Mouse (Mus musculus) forebrain, embryonic 14.5 days (tissue): ENCODE data around the gene Coro7. TPM values are rescaled to one million over a fixed set of nuclear protein-coding genes. Genes with fewer than 3 reads are reported as not detected.

Experiments used
- ATAC-seq: fragments of 200-750 bp; cut with Nextera tagmentation; 2 replicates; pipeline ENCODE4 v1.8.0; 2017; ENCODE audit warnings: mild to moderate bottlenecking, moderate library complexity
- DNase-seq: peaks from one replicate; pipeline ENCODE4 v3.0.0-alpha.2; 2015; ENCODE audit warnings: low spot score
- H3K27ac ChIP-seq: fragments of 300-500 bp; sonication (generic); 2 replicates; pipeline ENCODE4 v1.5.1; 2014; ENCODE audit warnings: low read depth, mild to moderate bottlenecking, control low read depth, low read length, moderate library complexity
- H3K27me3 ChIP-seq: fragments of 300-500 bp; sonication (generic); replicated peaks from 2 replicates; pipeline ENCODE4 v1.6.1; 2014; ENCODE audit warnings: low read length, control low read depth, mixed read lengths; ENCODE audit not compliant: control insufficient read depth, insufficient read depth
- H3K36me3 ChIP-seq: fragments of 300-500 bp; sonication (generic); 2 replicates; pipeline ENCODE4 v1.6.1; 2014; ENCODE audit warnings: low read length, control low read depth; ENCODE audit not compliant: control insufficient read depth, insufficient read depth
- H3K4me1 ChIP-seq: fragments of 300-500 bp; sonication (generic); 2 replicates; pipeline ENCODE4 v1.6.1; 2014; ENCODE audit warnings: antibody characterized with exemption, low read length, control low read depth; ENCODE audit not compliant: control insufficient read depth, insufficient read depth
- H3K4me2 ChIP-seq: fragments of 300-500 bp; sonication (generic); 2 replicates; pipeline ENCODE4 v1.6.1; 2014; ENCODE audit warnings: mild to moderate bottlenecking, control low read depth, low read length
- H3K4me3 ChIP-seq: fragments of 300-500 bp; sonication (generic); 2 replicates; pipeline ENCODE4 v1.5.1; 2014; ENCODE audit warnings: low read depth, low read length, control low read depth
- H3K9ac ChIP-seq: fragments of 300-500 bp; sonication (generic); 2 replicates; pipeline ENCODE4 v1.6.1; 2014; ENCODE audit warnings: mild to moderate bottlenecking, low read length, control low read depth, moderate library complexity
- H3K9me3 ChIP-seq: fragments of 300-500 bp; sonication (generic); replicated peaks from 2 replicates; pipeline ENCODE4 v1.6.1; 2016; ENCODE audit warnings: low read length, control low read depth, mixed read lengths; ENCODE audit not compliant: control insufficient read depth
- WGBS: fragments of 180-500 bp; shearing (Covaris S2); extraction: QIAGEN DNeasy Blood & Tissue Kit; methylation state at CpG from one replicate; pipeline ENCODE4 v1.1.7; 2014; 5-methylcytosine and 5-hydroxymethylcytosine counted together
- polyA plus RNA-seq: library from polyadenylated mRNA; unstranded; fragments of >200 nt; fragmentation: Nextera tagmentation; extraction: Ambion mirVana; gene quantifications from 2 replicates; pipeline ENCODE4 v1.2.1, GENCODE M21; 2014

The Coro7 gene
- polyA plus RNA-seq, 1 experiment from 2014 or later, result 9.2 TPM

- ATAC-seq (peak; percentile 66), DNase-seq (peak; percentile 61)
- peak overlapping the region; percentile 73 for H3K4me3 ChIP-seq
- H3K27me3 ChIP-seq, result no peaks in the 10 kb centered on the region
- peak overlapping the region; percentile 93 for H3K4me2 ChIP-seq
- under 1% methylated on average over 34 of the region's 52 CpGs for WGBS
- H3K9me3 ChIP-seq, result no peaks in the 10 kb centered on the region
- H3K36me3 ChIP-seq, result 0 out of 2 replicates have a peak, but pooled peaks cover 3% of the 10 kb centered on the region
- peak overlapping the region; percentile 90 for H3K9ac ChIP-seq
- peaks cover 42% of the 10 kb centered on the region for H3K4me1 ChIP-seq
- H3K27ac ChIP-seq, result peak overlapping the region; percentile 93
Measured at GRCm38 (mm10) chr16:4594814-4595526, 84.6 kb downstream of the Coro7 start.

GRCm38 (mm10) chr16:4593971-4594813 is 85.4 kb downstream of the Coro7 start, which contains the start of gene Glis2:
Gene Glis2 (plus strand): TSS chr16:4594713.
- 2% methylated on average over 32 of the region's 74 CpGs for WGBS
- peaks cover 42% of the 10 kb centered on the region for H3K4me1 ChIP-seq
- peak; percentile 86 for ATAC-seq

GRCm38 (mm10) chr16:4592909-4593875 is 86.4 kb downstream of the Coro7 start:
- DNase-seq, result peak; percentile 76
- Histone ChIP-seq H3K36me3 (0 out of 2 replicates have a peak, but pooled peaks cover 3% of the 10 kb centered on the region), H3K4me1 (peaks cover 32% of the 10 kb centered on the region), H3K4me2 (peak overlapping the region; percentile 93), H3K27ac (peak overlapping the region; percentile 93), H3K9me3 (no peaks in the 10 kb centered on the region), H3K4me3 (peak overlapping the region; percentile 73), H3K9ac (peak overlapping the region; percentile 90), H3K27me3 (no peaks in the 10 kb centered on the region)
- ATAC-seq, result no peak
- WGBS, result 14% methylated on average over 32 of the region's 32 CpGs

More at GRCm38 (mm10) chr16:4593971-4594813, 85.4 kb downstream of the Coro7 start, which contains the start of gene Glis2:
- H3K27me3 ChIP-seq, result no peaks in the 10 kb centered on the region
- peak within 1 kb of the TSS; percentile 90 for H3K9ac ChIP-seq
- H3K9me3 ChIP-seq, result no peaks in the 10 kb centered on the region
- peak; percentile 94 for DNase-seq
- H3K36me3 ChIP-seq, result 0 out of 2 replicates have a peak, but pooled peaks cover 3% of the 10 kb centered on the region
- H3K4me2 ChIP-seq, result peak within 1 kb of the TSS; percentile 93
- H3K27ac ChIP-seq, result peak within 1 kb of the TSS; percentile 93
- H3K4me3 ChIP-seq, result peak within 1 kb of the TSS; percentile 73

- WGBS, result 97% methylated on average over 9 of the region's 9 CpGs
- Histone ChIP-seq H3K9me3 (no peaks in the 10 kb centered on the region), H3K27me3 (no peaks in the 10 kb centered on the region), H3K27ac (no peak overlapping the region), H3K4me2 (no peak overlapping the region), H3K9ac (no peak overlapping the region), H3K4me3 (no peak overlapping the region), H3K36me3 (0 out of 2 replicates have a peak, but pooled peaks cover 3% of the 10 kb centered on the region), H3K4me1 (peaks cover 6% of the 10 kb centered on the region; the same call in 1 of the 2 replicates)
- peak; percentile 34 for DNase-seq
- ATAC-seq, result no peak
Measured at GRCm38 (mm10) chr16:4590236-4590635, 89.3 kb downstream of the Coro7 start.

- Histone ChIP-seq H3K4me3 (no peak overlapping the region), H3K4me2 (no peak overlapping the region)
Measured at GRCm38 (mm10) chr16:4587516-4588210, 91.9 kb downstream of the Coro7 start.

GRCm38 (mm10) chr16:4586531-4587123 is 93.0 kb downstream of the Coro7 start:
- Histone ChIP-seq H3K27me3 (no peaks in the 10 kb centered on the region), H3K4me1 (no peaks in the 10 kb centered on the region), H3K9me3 (no peaks in the 10 kb centered on the region), H3K4me3 (peak overlapping the region; percentile 46), H3K4me2 (peak overlapping the region; percentile 58), H3K9ac (peak overlapping the region; percentile 64), H3K36me3 (0 out of 2 replicates have a peak, but pooled peaks cover 3% of the 10 kb centered on the region), H3K27ac (peak overlapping the region; percentile 66)
- ATAC-seq (peak; percentile 98), DNase-seq (peak; percentile 97)
- WGBS, result under 1% methylated on average over 43 of the region's 43 CpGs

More at GRCm38 (mm10) chr16:4587516-4588210, 91.9 kb downstream of the Coro7 start:
- H3K27me3 ChIP-seq, result no peaks in the 10 kb centered on the region
- DNase-seq (no peak), ATAC-seq (no peak)
- WGBS, result 49% methylated on average over 5 of the region's 5 CpGs
- H3K27ac ChIP-seq, result peak overlapping the region; percentile 66
- no peak overlapping the region for H3K9ac ChIP-seq
- H3K36me3 ChIP-seq, result 0 out of 2 replicates have a peak, but pooled peaks cover 3% of the 10 kb centered on the region
- no peaks in the 10 kb centered on the region for H3K9me3 ChIP-seq
- H3K4me1 ChIP-seq, result 0 out of 2 replicates have a peak, but pooled peaks cover under 1% of the 10 kb centered on the region

GRCm38 (mm10) chr16:4585642-4586530 is 93.7 kb downstream of the Coro7 start:
- no peaks in the 10 kb centered on the region for H3K9me3 ChIP-seq
- H3K4me2 ChIP-seq, result peak overlapping the region; percentile 58
- DNase-seq, result no peak
- H3K27ac ChIP-seq, result peak overlapping the region; percentile 66; the same call in 1 of the 2 replicates
- peak; percentile 44 for ATAC-seq
- no peaks in the 10 kb centered on the region for H3K4me1 ChIP-seq
- 11% methylated on average over 14 of the region's 14 CpGs for WGBS
- peak overlapping the region; percentile 46 for H3K4me3 ChIP-seq
- H3K27me3 ChIP-seq, result no peaks in the 10 kb centered on the region
- peak overlapping the region; percentile 64 for H3K9ac ChIP-seq
- H3K36me3 ChIP-seq, result 0 out of 2 replicates have a peak, but pooled peaks cover 3% of the 10 kb centered on the region
